Mouse (Mus musculus): Measurements from ENCODE around the gene Msh2. TPM values are rescaled to one million over a fixed set of nuclear protein-coding genes. Genes with fewer than 3 reads are reported as not detected.

Msh2 gene
- polyA plus RNA-seq, 1 experiment from 2014 or later: 57.9 TPM

DNA sequence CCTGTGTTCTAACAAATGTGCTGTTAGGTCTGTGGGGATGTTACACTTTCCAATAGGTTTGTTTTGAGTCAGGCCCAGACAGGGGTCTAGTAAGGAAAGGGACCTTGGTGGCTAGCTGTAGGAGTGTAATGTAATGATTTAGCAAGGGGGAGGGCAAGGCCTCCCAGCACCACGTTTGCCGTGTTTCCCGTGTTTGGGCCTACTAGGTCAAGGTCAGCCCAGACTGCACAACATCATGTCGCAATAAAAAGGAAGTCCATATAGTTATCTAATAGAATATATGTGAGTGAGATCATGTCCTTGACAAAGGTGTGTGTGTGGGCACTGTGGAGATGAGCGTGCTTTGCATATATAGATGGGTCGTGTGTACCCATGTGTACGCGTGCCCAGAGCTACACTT, 17.1 kb downstream of the Msh2 start:
- Histone ChIP-seq H3K9me3 (ENCODE audit: control insufficient read depth, low read length) (no peaks in the 10 kb centered on the region), H3K9ac (ENCODE audit: low read length) (no peak overlapping the region), H3K27ac (ENCODE audit: low read depth) (no peak overlapping the region), H3K36me3 (ENCODE audit: control insufficient read depth, insufficient read depth, low read length) (peaks cover 80% of the 10 kb centered on the region), H3K27me3 (replicated peaks; ENCODE audit: control insufficient read depth, insufficient read depth, low read length) (no peaks in the 10 kb centered on the region), H3K4me3 (ENCODE audit: low read depth, low read length) (no peak overlapping the region), H3K4me1 (replicated peaks; ENCODE audit: control insufficient read depth, insufficient read depth, low read length) (no peaks in the 10 kb centered on the region), H3K4me2 (ENCODE audit: low read length) (no peak overlapping the region)
- DNase-seq (ENCODE audit: low spot score) (no peak), ATAC-seq (replicated peaks; ENCODE audit: low FRiP score, low TSS enrichment, low read depth) (no peak)
- 87% methylated on average over 8 of the region's 8 CpGs for WGBS

DNA sequence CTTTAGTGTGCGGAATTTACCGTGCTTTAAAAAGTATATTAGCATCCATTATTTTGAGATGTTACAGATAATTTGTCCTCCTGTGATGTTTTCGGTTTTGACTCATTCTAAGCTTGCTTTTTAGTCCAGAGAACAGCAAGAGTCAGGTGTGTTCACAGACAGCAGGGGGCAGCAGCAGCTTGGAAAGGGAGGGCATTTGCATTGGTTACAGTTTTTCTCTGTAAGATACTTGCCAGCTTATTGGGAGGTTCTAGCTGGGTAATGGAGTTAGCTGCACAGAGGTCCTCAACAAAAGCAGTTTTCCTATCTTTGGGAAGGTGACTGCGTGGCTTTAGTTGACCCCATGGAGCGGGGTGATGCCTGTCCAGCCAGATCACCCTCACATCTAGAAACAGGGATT, 19.8 kb downstream of the Msh2 start:
- Histone ChIP-seq H3K9ac (ENCODE audit: low read length) (no peak overlapping the region), H3K9me3 (ENCODE audit: control insufficient read depth, low read length) (no peaks in the 10 kb centered on the region), H3K4me1 (replicated peaks; ENCODE audit: control insufficient read depth, insufficient read depth, low read length) (no peaks in the 10 kb centered on the region), H3K27me3 (replicated peaks; ENCODE audit: control insufficient read depth, insufficient read depth, low read length) (no peaks in the 10 kb centered on the region), H3K27ac (ENCODE audit: low read depth) (no peak overlapping the region), H3K4me2 (ENCODE audit: low read length) (no peak overlapping the region), H3K4me3 (ENCODE audit: low read depth, low read length) (no peak overlapping the region), H3K36me3 (ENCODE audit: control insufficient read depth, insufficient read depth, low read length) (peaks cover 72% of the 10 kb centered on the region)
- peak; percentile 82 for DNase-seq (ENCODE audit: low spot score)
- WGBS: 87% methylated on average over 5 of the region's 5 CpGs
- ATAC-seq (replicated peaks; ENCODE audit: low FRiP score, low TSS enrichment, low read depth): no peak

DNA sequence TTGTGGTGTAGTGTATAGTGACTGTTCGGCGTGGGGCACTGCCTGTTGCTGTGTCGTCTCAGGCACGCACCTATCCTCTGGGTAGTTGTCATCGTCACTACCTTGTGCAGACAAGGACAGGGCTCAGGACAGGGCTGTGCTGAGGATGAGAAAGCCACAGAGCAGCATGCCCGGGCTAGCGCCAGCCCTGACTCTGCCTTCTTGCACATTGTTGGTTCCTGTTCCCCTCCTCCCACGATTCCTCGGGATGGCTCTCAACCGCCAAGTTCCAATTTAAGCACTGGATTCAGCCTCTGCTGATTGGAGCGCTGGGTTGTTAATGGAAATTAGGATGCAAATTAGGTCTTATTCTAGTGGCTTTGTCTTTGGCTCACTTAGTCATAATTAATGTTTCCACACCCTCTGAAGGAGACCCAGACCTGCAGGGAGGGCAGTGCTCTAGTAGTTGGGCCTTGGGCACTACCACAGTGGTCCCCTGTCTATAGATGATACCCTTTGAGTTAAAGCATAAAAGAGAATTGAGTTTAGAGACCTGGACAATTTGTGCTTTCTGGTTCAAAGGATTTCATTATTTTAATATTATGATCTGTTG, 23.8 kb downstream of the Msh2 start:
- DNase-seq (ENCODE audit: low spot score) (no peak), ATAC-seq (replicated peaks; ENCODE audit: low FRiP score, low TSS enrichment, low read depth) (no peak)
- WGBS: 92% methylated on average over 11 of the region's 11 CpGs
- Histone ChIP-seq H3K4me2 (ENCODE audit: low read length) (no peak overlapping the region), H3K36me3 (ENCODE audit: control insufficient read depth, insufficient read depth, low read length) (peaks cover 59% of the 10 kb centered on the region), H3K27me3 (replicated peaks; ENCODE audit: control insufficient read depth, insufficient read depth, low read length) (no peaks in the 10 kb centered on the region), H3K27ac (ENCODE audit: low read depth) (no peak overlapping the region), H3K4me1 (replicated peaks; ENCODE audit: control insufficient read depth, insufficient read depth, low read length) (no peaks in the 10 kb centered on the region), H3K4me3 (ENCODE audit: low read depth, low read length) (no peak overlapping the region), H3K9me3 (ENCODE audit: control insufficient read depth, low read length) (no peaks in the 10 kb centered on the region), H3K9ac (ENCODE audit: low read length) (no peak overlapping the region)

DNA sequence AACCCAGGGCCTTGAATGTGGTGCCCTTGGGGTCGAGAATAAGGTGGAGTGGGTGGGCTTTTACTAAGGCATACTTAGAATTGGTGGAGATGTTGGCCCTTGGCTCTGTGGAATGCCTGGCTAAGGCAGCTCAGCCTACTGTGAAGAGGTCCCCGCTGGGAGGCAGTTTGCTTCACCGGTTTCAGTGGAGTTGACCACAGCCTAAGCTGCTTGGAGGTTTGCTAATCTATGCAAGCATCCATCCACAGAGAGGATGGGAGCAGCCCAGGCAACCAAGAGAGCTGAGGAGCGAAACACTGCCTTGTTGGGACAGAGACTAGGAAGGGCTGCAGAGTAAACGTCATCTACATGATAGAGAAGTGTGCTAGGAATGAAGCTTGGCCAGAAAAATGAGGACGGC, 24.7 kb downstream of the Msh2 start:
- Histone ChIP-seq H3K4me2 (ENCODE audit: low read length) (no peak overlapping the region), H3K27me3 (replicated peaks; ENCODE audit: control insufficient read depth, insufficient read depth, low read length) (no peaks in the 10 kb centered on the region), H3K4me3 (ENCODE audit: low read depth, low read length) (no peak overlapping the region), H3K27ac (ENCODE audit: low read depth) (no peak overlapping the region), H3K9ac (ENCODE audit: low read length) (no peak overlapping the region), H3K9me3 (ENCODE audit: control insufficient read depth, low read length) (no peaks in the 10 kb centered on the region), H3K36me3 (ENCODE audit: control insufficient read depth, insufficient read depth, low read length) (peaks cover 59% of the 10 kb centered on the region), H3K4me1 (replicated peaks; ENCODE audit: control insufficient read depth, insufficient read depth, low read length) (no peaks in the 10 kb centered on the region)
- 89% methylated on average over 6 of the region's 6 CpGs for WGBS
- no peak for ATAC-seq (replicated peaks; ENCODE audit: low FRiP score, low TSS enrichment, low read depth)
- DNase-seq (ENCODE audit: low spot score): no peak

DNA sequence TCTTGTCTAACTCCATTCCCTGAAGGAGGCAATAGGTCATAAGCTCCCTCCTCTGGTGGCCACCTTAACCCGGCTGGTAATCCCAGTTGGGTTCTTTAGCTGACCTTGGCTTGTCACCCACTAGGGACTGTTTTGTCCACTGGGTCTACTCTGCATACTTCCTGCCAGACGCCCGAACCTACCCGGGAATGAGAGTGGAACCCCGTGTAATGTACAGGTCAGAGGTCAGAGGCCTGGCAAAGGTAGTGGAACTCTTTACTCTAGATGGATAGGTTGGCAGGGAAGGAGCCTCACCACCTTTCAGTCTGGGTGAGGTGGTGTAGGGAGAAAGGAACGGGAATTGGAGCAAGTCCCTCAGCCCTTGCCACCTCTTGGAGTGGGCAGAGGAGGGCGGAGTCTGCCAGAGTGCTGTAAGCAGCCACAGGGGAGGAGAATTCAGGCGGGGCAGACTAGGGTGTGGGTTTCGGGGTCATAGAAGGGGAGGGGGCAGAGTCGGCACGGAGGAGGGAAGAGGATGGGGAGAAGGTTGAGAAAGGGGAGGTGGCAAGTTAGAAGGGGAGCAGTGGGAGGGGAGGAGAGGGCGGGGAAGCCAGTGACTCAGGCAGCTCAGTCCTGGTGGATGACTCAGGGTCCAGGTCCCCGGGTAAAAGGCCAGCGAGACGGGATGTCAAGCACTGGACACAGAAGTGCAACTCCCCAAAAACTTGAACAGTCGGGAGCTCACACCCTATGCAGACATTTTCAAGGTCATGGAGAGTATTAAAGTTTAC, 27.1 kb downstream of the Msh2 start:
- H3K9ac ChIP-seq (ENCODE audit: low read length): no peak overlapping the region
- no peak overlapping the region for H3K4me3 ChIP-seq (ENCODE audit: low read depth, low read length)
- 64% methylated on average over 16 of the region's 16 CpGs for WGBS
- no peak overlapping the region for H3K27ac ChIP-seq (ENCODE audit: low read depth)
- H3K4me1 ChIP-seq (replicated peaks; ENCODE audit: control insufficient read depth, insufficient read depth, low read length): no peaks in the 10 kb centered on the region
- no peaks in the 10 kb centered on the region for H3K27me3 ChIP-seq (replicated peaks; ENCODE audit: control insufficient read depth, insufficient read depth, low read length)
- DNase-seq (ENCODE audit: low spot score) (no peak), ATAC-seq (replicated peaks; ENCODE audit: low FRiP score, low TSS enrichment, low read depth) (no peak)
- no peaks in the 10 kb centered on the region for H3K9me3 ChIP-seq (ENCODE audit: control insufficient read depth, low read length)
- peaks cover 48% of the 10 kb centered on the region for H3K36me3 ChIP-seq (ENCODE audit: control insufficient read depth, insufficient read depth, low read length)
- no peak overlapping the region for H3K4me2 ChIP-seq (ENCODE audit: low read length)

DNA sequence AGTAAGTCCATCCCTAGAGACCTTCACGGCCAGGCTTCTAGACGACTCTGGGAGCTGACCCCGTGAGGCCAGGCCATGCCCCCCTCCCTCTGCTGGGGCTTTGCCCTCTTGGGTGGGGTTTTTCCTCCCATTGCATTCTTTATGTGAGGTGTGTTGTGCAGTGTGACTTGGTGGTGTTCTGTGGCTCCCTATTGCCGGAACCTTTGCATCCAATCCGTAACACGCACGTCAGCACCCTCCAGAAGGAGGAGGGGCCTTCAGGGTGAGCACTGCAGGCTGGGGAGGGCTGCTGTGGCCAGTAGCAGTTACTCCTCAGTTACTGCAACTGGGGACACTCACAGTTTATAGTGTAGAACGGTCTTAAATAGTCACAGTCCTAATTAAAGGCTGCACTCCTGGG, 28.0 kb downstream of the Msh2 start:
- no peak for DNase-seq (ENCODE audit: low spot score)
- Histone ChIP-seq H3K9ac (ENCODE audit: low read length) (no peak overlapping the region), H3K4me1 (replicated peaks; ENCODE audit: control insufficient read depth, insufficient read depth, low read length) (no peaks in the 10 kb centered on the region), H3K27ac (ENCODE audit: low read depth) (no peak overlapping the region), H3K36me3 (ENCODE audit: control insufficient read depth, insufficient read depth, low read length) (peaks cover 48% of the 10 kb centered on the region), H3K27me3 (replicated peaks; ENCODE audit: control insufficient read depth, insufficient read depth, low read length) (no peaks in the 10 kb centered on the region), H3K9me3 (ENCODE audit: control insufficient read depth, low read length) (no peaks in the 10 kb centered on the region), H3K4me3 (ENCODE audit: low read depth, low read length) (no peak overlapping the region), H3K4me2 (ENCODE audit: low read length) (no peak overlapping the region)
- no peak for ATAC-seq (replicated peaks; ENCODE audit: low FRiP score, low TSS enrichment, low read depth)
- WGBS: 80% methylated on average over 8 of the region's 8 CpGs

DNA sequence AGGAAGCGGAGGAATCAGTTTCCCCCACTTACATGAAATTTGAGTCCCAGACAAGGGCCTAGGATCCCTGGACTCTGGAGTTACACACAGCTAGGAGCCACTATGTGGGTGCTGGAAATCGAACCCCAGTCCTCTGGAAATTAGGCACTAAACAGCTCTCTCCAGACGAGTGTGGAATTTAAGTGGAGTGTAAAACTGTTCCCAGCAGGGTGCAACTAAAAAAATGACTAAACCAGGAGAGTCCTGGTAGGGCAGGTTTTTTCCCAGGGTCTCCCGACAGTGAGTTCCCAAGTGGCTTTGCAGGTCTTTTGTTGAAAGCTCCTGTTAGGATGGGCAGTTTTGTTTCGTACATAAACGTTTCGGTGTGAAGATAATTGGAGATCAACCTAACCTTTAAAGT, 52.6 kb downstream of the Msh2 start:
- no peak overlapping the region for H3K9ac ChIP-seq (ENCODE audit: low read length)
- ATAC-seq (replicated peaks; ENCODE audit: low FRiP score, low TSS enrichment, low read depth): no peak
- H3K4me3 ChIP-seq (ENCODE audit: low read depth, low read length): no peak overlapping the region
- no peaks in the 10 kb centered on the region for H3K4me1 ChIP-seq (replicated peaks; ENCODE audit: control insufficient read depth, insufficient read depth, low read length)
- DNase-seq (ENCODE audit: low spot score): no peak
- no peak overlapping the region for H3K27ac ChIP-seq (ENCODE audit: low read depth)
- H3K27me3 ChIP-seq (replicated peaks; ENCODE audit: control insufficient read depth, insufficient read depth, low read length): no peaks in the 10 kb centered on the region
- no peaks in the 10 kb centered on the region for H3K9me3 ChIP-seq (ENCODE audit: control insufficient read depth, low read length)
- 91% methylated on average over 7 of the region's 7 CpGs for WGBS
- no peak overlapping the region for H3K4me2 ChIP-seq (ENCODE audit: low read length)
- H3K36me3 ChIP-seq (ENCODE audit: control insufficient read depth, insufficient read depth, low read length): peaks cover 48% of the 10 kb centered on the region

DNA sequence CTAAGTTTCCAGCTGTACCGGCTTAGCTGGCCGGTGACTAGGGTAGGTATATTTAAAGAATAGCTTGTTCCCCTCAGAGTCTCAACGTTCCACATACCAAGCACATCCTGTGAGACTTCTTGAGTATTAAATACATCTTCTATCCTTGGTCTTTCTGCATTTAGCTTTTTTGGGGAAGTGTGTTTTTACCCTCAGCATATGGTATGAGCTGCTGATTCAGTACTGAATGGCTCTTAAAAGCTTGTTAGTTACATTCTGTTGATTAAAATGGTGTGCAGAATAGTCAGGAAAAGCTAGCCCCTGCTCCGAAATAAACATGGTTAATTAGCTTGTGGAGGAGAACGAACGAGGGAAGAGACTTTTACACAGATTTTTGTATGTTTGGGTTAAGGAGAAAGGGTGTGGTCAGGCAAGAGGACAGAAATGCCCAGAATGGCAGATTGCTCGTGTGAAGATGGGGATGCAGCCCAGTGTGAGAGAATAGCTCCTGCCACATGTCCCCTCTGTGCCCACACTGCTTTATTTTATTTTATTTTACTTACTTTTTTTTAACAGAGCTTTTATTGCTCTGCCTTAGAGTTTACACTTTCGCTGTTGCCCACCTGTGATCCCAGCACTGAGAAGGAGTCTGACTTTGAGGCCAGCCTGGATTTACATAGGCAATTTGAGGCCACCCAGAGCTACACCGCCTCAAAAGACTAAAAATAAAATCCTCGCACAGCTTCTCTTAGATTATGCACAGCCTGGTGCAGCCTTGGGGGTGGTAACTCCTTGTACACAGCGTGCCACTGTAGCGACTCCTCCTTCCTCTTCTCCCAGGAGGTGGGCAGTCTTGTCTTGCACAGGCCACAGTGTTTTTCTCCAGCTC, 54.6 kb downstream of the Msh2 start:
- DNase-seq (ENCODE audit: low spot score): no peak
- H3K9me3 ChIP-seq (ENCODE audit: control insufficient read depth, low read length): no peaks in the 10 kb centered on the region
- no peaks in the 10 kb centered on the region for H3K4me1 ChIP-seq (replicated peaks; ENCODE audit: control insufficient read depth, insufficient read depth, low read length)
- H3K27ac ChIP-seq (ENCODE audit: low read depth): no peak overlapping the region
- ATAC-seq (replicated peaks; ENCODE audit: low FRiP score, low TSS enrichment, low read depth): no peak
- H3K4me2 ChIP-seq (ENCODE audit: low read length): no peak overlapping the region
- no peak overlapping the region for H3K4me3 ChIP-seq (ENCODE audit: low read depth, low read length)
- H3K36me3 ChIP-seq (ENCODE audit: control insufficient read depth, insufficient read depth, low read length): peaks cover 34% of the 10 kb centered on the region
- H3K9ac ChIP-seq (ENCODE audit: low read length): no peak overlapping the region
- H3K27me3 ChIP-seq (replicated peaks; ENCODE audit: control insufficient read depth, insufficient read depth, low read length): no peaks in the 10 kb centered on the region
- WGBS: 92% methylated on average over 12 of the region's 12 CpGs

All from intestine, embryonic 14.5 days (tissue).